Mouse (Mus musculus): ENCODE data around the gene Nfe2l3.

DNA sequence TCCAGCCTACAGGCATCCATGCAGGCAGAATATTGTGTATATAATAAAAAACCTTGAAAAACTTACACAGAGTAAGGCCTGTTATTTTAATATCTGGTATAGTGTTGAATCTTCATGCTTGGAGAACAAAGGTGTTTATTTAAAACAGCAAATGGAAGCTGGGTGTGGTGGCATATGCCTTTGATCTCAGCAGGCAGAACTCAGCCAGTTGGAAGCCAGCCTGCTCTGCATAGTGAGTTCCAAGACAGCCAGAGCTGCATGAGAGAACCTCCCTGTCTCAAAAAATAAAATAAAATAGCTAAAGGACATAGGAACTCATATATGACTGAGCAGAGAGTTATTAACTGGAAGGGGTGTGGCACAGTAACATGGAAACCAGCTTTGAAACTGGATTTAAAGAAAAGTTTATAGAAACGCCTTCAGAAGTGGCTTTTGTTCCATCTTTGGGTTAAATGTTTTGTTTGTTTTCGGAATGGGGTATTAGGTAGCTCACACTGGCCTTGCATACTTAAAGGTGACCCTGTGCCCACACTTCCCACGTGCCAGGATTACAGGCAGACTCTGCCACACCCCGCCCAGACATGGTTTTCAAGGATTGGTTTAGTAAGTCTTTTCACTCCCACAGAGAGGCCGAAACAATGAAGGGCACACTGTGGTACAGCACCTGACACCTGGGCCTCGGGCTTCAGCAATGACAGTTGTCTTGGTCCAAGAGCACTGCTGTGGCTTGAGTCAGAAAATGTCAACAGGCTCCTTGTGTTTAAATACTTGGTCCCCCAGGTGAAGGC lies 38.9 kb upstream of the Nfe2l3 start:
- no peak for TF ChIP-seq POLR2A (IDR thresholded peaks at IDR 0.05; ENCODE audit: borderline replicate concordance, low read depth, low read length)
- TF ChIP-seq CTCF (IDR thresholded peaks at IDR 0.05; ENCODE audit: low read depth, low read length), result no peak

Measured in bone marrow macrophage, adult 2 months (primary cell).